Mouse (Mus musculus): ENCODE data around the gene Ppm1j. TPM values are rescaled to one million over a fixed set of nuclear protein-coding genes. Genes with fewer than 3 reads are reported as not detected.
A peak's percentile ranks its signal among the peaks of the same experiment; 100 is the strongest.

The Ppm1j gene
- polyA plus RNA-seq, 1 experiment from 2014 or later: 0.69 TPM

- H3K4me3 ChIP-seq (ENCODE audit: low read depth, low read length): no peak overlapping the region
- no peaks in the 10 kb centered on the region for H3K27me3 ChIP-seq (replicated peaks; ENCODE audit: control insufficient read depth, insufficient read depth, low read length)
- no peaks in the 10 kb centered on the region for H3K36me3 ChIP-seq (ENCODE audit: control insufficient read depth, insufficient read depth, low read length)
- DNase-seq (ENCODE audit: low spot score) (no peak), ATAC-seq (no peak)
- no peak overlapping the region for H3K27ac ChIP-seq (ENCODE audit: low read depth, low read length)
- H3K9me3 ChIP-seq (replicated peaks; ENCODE audit: control insufficient read depth, low read length): no peaks in the 10 kb centered on the region
- H3K9ac ChIP-seq (ENCODE audit: low read length): no peak overlapping the region
- peaks cover 10% of the 10 kb centered on the region for H3K4me1 ChIP-seq (ENCODE audit: control insufficient read depth, insufficient read depth, low read length)
- no peak overlapping the region for H3K4me2 ChIP-seq (ENCODE audit: low read length)
- WGBS: 86% methylated on average over 1 of the region's 1 CpGs
These were observed 33.9 kb downstream of the Ppm1j start for GRCm38 (mm10) chr3:104814746-104815145.

- H3K9me3 ChIP-seq (replicated peaks; ENCODE audit: control insufficient read depth, low read length): no peaks in the 10 kb centered on the region
- ATAC-seq (no peak), DNase-seq (ENCODE audit: low spot score) (no peak)
- no peak overlapping the region for H3K4me3 ChIP-seq (ENCODE audit: low read depth, low read length)
- no peaks in the 10 kb centered on the region for H3K27me3 ChIP-seq (replicated peaks; ENCODE audit: control insufficient read depth, insufficient read depth, low read length)
- no peak overlapping the region for H3K27ac ChIP-seq (ENCODE audit: low read depth, low read length)
- peaks cover 10% of the 10 kb centered on the region for H3K4me1 ChIP-seq (ENCODE audit: control insufficient read depth, insufficient read depth, low read length)
- H3K36me3 ChIP-seq (ENCODE audit: control insufficient read depth, insufficient read depth, low read length): no peaks in the 10 kb centered on the region
- WGBS: 85% methylated on average over 2 of the region's 2 CpGs
- no peak overlapping the region for H3K9ac ChIP-seq (ENCODE audit: low read length)
- no peak overlapping the region for H3K4me2 ChIP-seq (ENCODE audit: low read length)
These were observed 34.5 kb downstream of the Ppm1j start for GRCm38 (mm10) chr3:104815346-104815745.

- H3K27ac ChIP-seq (ENCODE audit: low read depth, low read length): no peak overlapping the region
- WGBS: 96% methylated on average over 7 of the region's 7 CpGs
- no peak overlapping the region for H3K4me2 ChIP-seq (ENCODE audit: low read length)
- H3K4me1 ChIP-seq (ENCODE audit: control insufficient read depth, insufficient read depth, low read length): peaks cover 10% of the 10 kb centered on the region
- ATAC-seq (no peak), DNase-seq (ENCODE audit: low spot score) (no peak)
- H3K27me3 ChIP-seq (replicated peaks; ENCODE audit: control insufficient read depth, insufficient read depth, low read length): no peaks in the 10 kb centered on the region
- H3K4me3 ChIP-seq (ENCODE audit: low read depth, low read length): no peak overlapping the region
- H3K36me3 ChIP-seq (ENCODE audit: control insufficient read depth, insufficient read depth, low read length): 0 out of 2 replicates have a peak, but pooled peaks cover under 1% of the 10 kb centered on the region
- H3K9me3 ChIP-seq (replicated peaks; ENCODE audit: control insufficient read depth, low read length): no peaks in the 10 kb centered on the region
- H3K9ac ChIP-seq (ENCODE audit: low read length): no peak overlapping the region
These were observed 35.3 kb downstream of the Ppm1j start for GRCm38 (mm10) chr3:104816130-104816529.

GRCm38 (mm10) chr3:104817481-104817990 lies 36.7 kb downstream of the Ppm1j start:
- Histone ChIP-seq H3K4me1 (ENCODE audit: control insufficient read depth, insufficient read depth, low read length) (peaks cover 10% of the 10 kb centered on the region), H3K9ac (ENCODE audit: low read length) (peak overlapping the region; percentile 84), H3K4me3 (ENCODE audit: low read depth, low read length) (peak overlapping the region; percentile 72), H3K27ac (ENCODE audit: low read depth, low read length) (peak overlapping the region; percentile 33; the same call in 1 of the 2 replicates), H3K27me3 (replicated peaks; ENCODE audit: control insufficient read depth, insufficient read depth, low read length) (no peaks in the 10 kb centered on the region), H3K4me2 (ENCODE audit: low read length) (peak overlapping the region; percentile 99), H3K9me3 (replicated peaks; ENCODE audit: control insufficient read depth, low read length) (no peaks in the 10 kb centered on the region), H3K36me3 (ENCODE audit: control insufficient read depth, insufficient read depth, low read length) (peaks cover 8% of the 10 kb centered on the region; the same call in 1 of the 2 replicates)
- DNase-seq (ENCODE audit: low spot score) (peak; percentile 59), ATAC-seq (peak; percentile 88)
- under 1% methylated on average over 39 of the region's 46 CpGs for WGBS

- Histone ChIP-seq H3K27ac (ENCODE audit: low read depth, low read length) (peak within 1 kb of the TSS; percentile 33; the same call in 1 of the 2 replicates), H3K9ac (ENCODE audit: low read length) (peak within 1 kb of the TSS; percentile 84), H3K4me1 (ENCODE audit: control insufficient read depth, insufficient read depth, low read length) (peaks cover 10% of the 10 kb centered on the region), H3K27me3 (replicated peaks; ENCODE audit: control insufficient read depth, insufficient read depth, low read length) (no peaks in the 10 kb centered on the region), H3K9me3 (replicated peaks; ENCODE audit: control insufficient read depth, low read length) (no peaks in the 10 kb centered on the region), H3K4me3 (ENCODE audit: low read depth, low read length) (peak within 1 kb of the TSS; percentile 72), H3K4me2 (ENCODE audit: low read length) (peak within 1 kb of the TSS; percentile 99), H3K36me3 (ENCODE audit: control insufficient read depth, insufficient read depth, low read length) (peaks cover 10% of the 10 kb centered on the region; the same call in 1 of the 2 replicates)
- under 1% methylated on average over 40 of the region's 40 CpGs for WGBS
- ATAC-seq: peak; percentile 77
- DNase-seq (ENCODE audit: low spot score): peak; percentile 65
These were observed 37.3 kb downstream of the Ppm1j start, which contains the start of gene Mov10 for GRCm38 (mm10) chr3:104817991-104818748. Mov10 (minus strand) TSS chr3:104818563.

GRCm38 (mm10) chr3:104818749-104819134 lies 37.9 kb downstream of the Ppm1j start:
- ATAC-seq: no peak
- 16% methylated on average over 3 of the region's 3 CpGs for WGBS
- H3K9ac ChIP-seq (ENCODE audit: low read length): peak overlapping the region; percentile 84

GRCm38 (mm10) chr3:104820426-104820825 lies 39.6 kb downstream of the Ppm1j start:
- no peak for ATAC-seq
- 40% methylated on average over 1 of the region's 1 CpGs for WGBS
- no peak for DNase-seq (ENCODE audit: low spot score)
- Histone ChIP-seq H3K9ac (ENCODE audit: low read length) (no peak overlapping the region), H3K4me2 (ENCODE audit: low read length) (no peak overlapping the region), H3K9me3 (replicated peaks; ENCODE audit: control insufficient read depth, low read length) (no peaks in the 10 kb centered on the region), H3K36me3 (ENCODE audit: control insufficient read depth, insufficient read depth, low read length) (peaks cover 14% of the 10 kb centered on the region), H3K27ac (ENCODE audit: low read depth, low read length) (no peak overlapping the region), H3K27me3 (replicated peaks; ENCODE audit: control insufficient read depth, insufficient read depth, low read length) (no peaks in the 10 kb centered on the region), H3K4me1 (ENCODE audit: control insufficient read depth, insufficient read depth, low read length) (peaks cover 10% of the 10 kb centered on the region), H3K4me3 (ENCODE audit: low read depth, low read length) (no peak overlapping the region)

More at GRCm38 (mm10) chr3:104818749-104819134, 37.9 kb downstream of the Ppm1j start:
- Histone ChIP-seq H3K27me3 (replicated peaks; ENCODE audit: control insufficient read depth, insufficient read depth, low read length) (no peaks in the 10 kb centered on the region), H3K9me3 (replicated peaks; ENCODE audit: control insufficient read depth, low read length) (no peaks in the 10 kb centered on the region), H3K4me1 (ENCODE audit: control insufficient read depth, insufficient read depth, low read length) (peaks cover 10% of the 10 kb centered on the region), H3K36me3 (ENCODE audit: control insufficient read depth, insufficient read depth, low read length) (peaks cover 10% of the 10 kb centered on the region; the same call in 1 of the 2 replicates), H3K4me2 (ENCODE audit: low read length) (peak overlapping the region; percentile 99), H3K27ac (ENCODE audit: low read depth, low read length) (no peak overlapping the region), H3K4me3 (ENCODE audit: low read depth, low read length) (peak overlapping the region; percentile 72)
- no peak for DNase-seq (ENCODE audit: low spot score)

GRCm38 (mm10) chr3:104822413-104822812 lies 41.6 kb downstream of the Ppm1j start:
- Histone ChIP-seq H3K4me2 (ENCODE audit: low read length) (no peak overlapping the region), H3K9me3 (replicated peaks; ENCODE audit: control insufficient read depth, low read length) (no peaks in the 10 kb centered on the region), H3K4me3 (ENCODE audit: low read depth, low read length) (no peak overlapping the region), H3K27ac (ENCODE audit: low read depth, low read length) (no peak overlapping the region), H3K36me3 (ENCODE audit: control insufficient read depth, insufficient read depth, low read length) (peaks cover 34% of the 10 kb centered on the region), H3K27me3 (replicated peaks; ENCODE audit: control insufficient read depth, insufficient read depth, low read length) (no peaks in the 10 kb centered on the region), H3K4me1 (ENCODE audit: control insufficient read depth, insufficient read depth, low read length) (peaks cover 6% of the 10 kb centered on the region), H3K9ac (ENCODE audit: low read length) (no peak overlapping the region)
- no peak for DNase-seq (ENCODE audit: low spot score)
- WGBS: 89% methylated on average over 3 of the region's 3 CpGs
- no peak for ATAC-seq
